Mouse (Mus musculus): Measurements from ENCODE around the gene Syt16. TPM values are rescaled to one million over a fixed set of nuclear protein-coding genes. Genes with fewer than 3 reads are reported as not detected.

Syt16 gene
- total RNA-seq, 2 experiments from 2014 or later: not detected

DNA sequence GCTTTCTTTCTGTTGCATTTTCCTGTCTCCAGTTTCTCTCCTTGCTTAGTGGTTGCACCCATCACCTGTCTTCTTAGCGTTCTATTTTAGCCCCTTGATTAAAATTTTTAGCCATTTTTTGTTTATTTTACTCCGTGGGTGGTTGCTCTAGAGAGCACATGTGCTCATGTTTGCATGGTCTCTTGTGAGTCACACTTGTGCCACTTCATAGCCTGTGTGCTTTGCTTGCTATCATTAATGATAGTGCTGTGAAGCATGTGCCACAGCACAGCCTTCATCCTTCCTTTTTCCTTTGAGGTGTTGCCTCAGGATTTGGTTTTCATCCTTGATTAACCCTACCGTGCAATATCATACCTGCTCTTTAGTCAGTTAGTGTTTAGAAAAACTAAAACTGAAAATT, 214.7 kb downstream of the Syt16 start:
- no peak for DNase-seq (ENCODE audit: low spot score in 2 of 2)

DNA sequence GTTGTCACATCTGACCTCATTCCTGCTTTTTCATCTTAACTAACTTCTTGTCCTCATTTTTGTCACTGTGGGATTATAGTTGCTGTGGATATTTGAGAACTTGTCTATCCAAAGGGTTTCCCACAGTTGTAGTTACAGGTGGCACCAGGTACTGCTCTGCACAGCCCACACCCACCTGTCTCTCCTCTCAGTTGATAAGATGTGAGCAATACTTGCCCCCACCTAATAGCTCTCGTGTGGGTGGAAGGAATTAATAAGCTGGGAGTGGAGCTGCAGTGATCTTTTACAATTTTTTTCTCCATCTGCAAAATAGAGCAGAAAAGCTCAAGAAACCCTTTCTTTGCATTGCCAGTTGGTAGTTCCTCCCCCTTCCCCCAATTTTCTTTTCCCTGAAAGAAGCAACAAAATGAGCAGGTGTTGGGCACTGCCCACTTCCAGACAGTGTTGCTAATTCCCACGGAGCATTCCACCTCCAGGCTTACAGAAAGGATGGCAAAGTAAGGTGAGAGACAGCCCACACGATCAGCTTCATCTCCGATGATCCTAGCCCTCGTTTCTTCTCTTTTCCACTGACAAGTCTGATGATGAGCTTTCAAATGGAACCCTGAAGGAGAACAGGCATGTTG, 218.8 kb downstream of the Syt16 start:
- DNase-seq (ENCODE audit: low spot score in 2 of 2): no peak

- no peak for DNase-seq (ENCODE audit: low spot score in 2 of 2)
Measured at GRCm38 (mm10) chr12:74219909-74220308, 222.4 kb downstream of the Syt16 start.

GRCm38 (mm10) chr12:74220651-74221050, 223.2 kb downstream of the Syt16 start:
- DNase-seq (ENCODE audit: low spot score in 2 of 2): no peak

DNA sequence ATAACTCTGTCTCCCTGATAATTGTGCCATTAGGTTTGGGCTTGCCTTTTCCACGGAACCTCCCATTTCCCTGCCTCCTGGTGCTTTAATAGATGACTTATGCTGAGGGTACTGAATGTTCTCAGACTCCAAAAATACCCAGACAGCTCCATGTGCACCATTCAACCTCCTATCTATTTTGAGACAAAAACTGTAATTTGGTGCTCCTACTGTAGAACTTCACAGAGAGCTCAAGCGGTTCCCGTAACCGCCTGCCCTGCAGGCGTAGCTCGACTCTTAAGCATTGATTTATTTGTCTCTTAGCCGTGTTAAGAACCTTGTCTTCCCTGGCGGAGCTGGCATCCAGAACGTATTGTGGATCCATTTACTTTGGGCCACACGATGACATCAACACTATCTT, 233.3 kb downstream of the Syt16 start:
- no peak for DNase-seq (ENCODE audit: low spot score in 2 of 2)

GRCm38 (mm10) chr12:74232845-74233244, 235.4 kb downstream of the Syt16 start:
- DNase-seq (ENCODE audit: low spot score in 2 of 2): no peak

DNA sequence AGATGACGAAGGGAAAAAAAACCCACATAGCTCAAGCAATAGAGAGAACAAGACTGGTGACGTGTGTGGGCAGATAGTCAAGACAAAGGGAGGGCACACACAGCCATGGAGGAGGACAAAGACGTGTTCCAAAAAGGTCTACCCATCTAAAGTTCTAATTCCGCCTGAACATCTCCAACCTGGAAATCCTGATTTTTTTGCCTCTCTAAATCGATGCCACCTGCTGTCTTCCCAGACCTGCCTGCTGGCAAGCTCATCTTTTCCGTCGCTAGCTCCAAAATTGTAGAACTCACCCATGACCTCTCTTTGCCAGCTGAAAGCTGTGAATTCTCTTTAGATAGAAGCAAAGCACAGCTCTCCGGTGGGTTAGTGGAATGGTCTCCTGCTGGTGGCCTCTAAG, 238.7 kb downstream of the Syt16 start:
- no peak for DNase-seq (ENCODE audit: low spot score in 2 of 2)

- no peak for DNase-seq (ENCODE audit: low spot score in 2 of 2)
Measured at GRCm38 (mm10) chr12:74238056-74238455, 240.6 kb downstream of the Syt16 start.

DNA sequence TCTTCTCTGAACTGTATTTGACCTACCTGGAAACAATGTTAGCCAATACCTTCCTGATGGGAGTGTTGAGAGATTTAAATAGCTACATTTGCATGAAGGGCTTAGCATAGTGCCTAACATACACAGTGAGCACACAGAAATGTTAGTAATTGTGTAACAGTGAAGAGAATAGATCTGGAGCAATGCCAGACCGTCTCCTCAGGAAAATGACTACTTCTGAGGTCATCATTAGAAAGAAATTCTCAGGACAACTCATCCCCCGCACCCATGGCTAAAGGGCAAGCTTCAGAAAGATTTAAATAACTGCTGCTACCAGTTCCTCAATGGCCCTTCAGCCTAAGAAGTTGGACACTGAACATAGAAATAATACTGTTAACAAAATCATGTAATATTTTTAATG, 241.3 kb downstream of the Syt16 start:
- no peak for DNase-seq (ENCODE audit: low spot score in 2 of 2)

GRCm38 (mm10) chr12:74264846-74265245, 267.4 kb downstream of the Syt16 start:
- no peak for DNase-seq (ENCODE audit: low spot score in 2 of 2)

DNA sequence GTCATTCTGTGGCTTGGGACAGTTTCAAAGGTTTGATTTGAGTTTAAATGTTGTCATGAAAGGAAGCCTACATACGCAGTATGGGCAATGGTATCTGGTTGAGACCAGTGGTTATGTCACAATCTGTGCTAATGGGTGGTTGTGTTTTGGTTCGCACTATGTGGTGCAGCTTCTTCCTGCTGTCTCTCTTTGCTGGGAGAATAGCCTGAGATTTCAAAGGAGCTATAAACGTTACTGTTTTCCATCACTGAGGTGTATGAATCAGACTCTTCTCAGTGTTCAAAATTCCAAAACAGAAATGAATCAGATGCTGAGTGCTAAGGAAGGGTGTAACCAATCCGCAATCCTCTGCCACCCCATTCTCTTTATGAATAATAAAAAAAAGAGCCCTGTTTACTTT, 269.6 kb downstream of the Syt16 start:
- DNase-seq (ENCODE audit: low spot score in 2 of 2): no peak

DNA sequence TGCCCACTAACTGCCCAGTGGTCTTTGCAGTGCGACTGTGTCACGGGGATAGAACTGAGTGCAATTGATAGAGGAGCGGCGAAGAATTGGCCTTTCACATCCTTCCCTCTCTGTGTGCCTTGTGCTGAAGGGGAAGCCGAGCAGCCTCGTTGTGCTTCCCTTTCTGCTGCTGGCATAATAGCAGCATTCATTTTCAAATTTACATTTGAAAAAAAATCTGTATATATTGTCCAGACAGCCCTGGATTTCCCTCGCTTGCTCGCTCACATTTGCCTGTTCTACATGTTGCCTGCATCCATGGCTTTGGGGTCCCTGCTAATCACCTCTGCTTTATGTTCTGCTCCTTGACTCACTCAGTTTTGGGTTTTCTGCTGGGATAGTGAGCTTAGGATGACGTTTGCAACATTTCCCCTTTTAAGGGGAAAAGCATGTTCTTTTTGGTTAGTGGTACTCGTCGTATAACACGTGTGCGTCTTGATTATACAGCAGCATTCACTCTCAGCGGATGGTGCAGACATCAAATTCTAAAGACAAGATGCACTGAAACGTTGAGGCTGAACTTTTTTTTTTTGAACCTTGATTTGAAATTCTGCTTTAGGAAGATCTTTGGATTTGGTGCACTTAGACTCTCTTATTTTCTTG, 271.3 kb downstream of the Syt16 start:
- no peak for DNase-seq (ENCODE audit: low spot score in 2 of 2)

- no peak for DNase-seq (ENCODE audit: low spot score in 2 of 2)
Measured at GRCm38 (mm10) chr12:74272545-74272944, 275.1 kb downstream of the Syt16 start.

DNA sequence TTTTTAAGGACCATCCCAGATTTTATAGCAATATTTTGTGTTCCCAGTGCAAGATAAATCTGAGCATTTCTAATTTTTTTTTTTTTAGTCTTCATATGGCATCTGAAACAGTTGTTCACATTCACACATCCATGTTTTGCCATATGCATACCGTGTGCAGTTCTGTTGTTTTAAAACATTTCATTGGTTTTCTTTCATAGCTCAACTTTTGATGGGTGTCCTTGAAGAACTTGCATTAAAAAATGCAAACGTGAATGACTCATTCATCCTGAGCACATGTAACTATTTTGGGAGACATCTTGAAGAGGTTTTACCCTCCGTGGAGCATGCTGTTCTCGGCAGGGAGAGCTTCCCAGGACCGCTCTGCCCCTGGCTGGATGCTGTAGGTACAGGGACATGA, 279.8 kb downstream of the Syt16 start:
- DNase-seq (ENCODE audit: low spot score in 2 of 2): no peak

GRCm38 (mm10) chr12:74281403-74281802, 283.9 kb downstream of the Syt16 start:
- DNase-seq (ENCODE audit: low spot score in 2 of 2): no peak

DNA sequence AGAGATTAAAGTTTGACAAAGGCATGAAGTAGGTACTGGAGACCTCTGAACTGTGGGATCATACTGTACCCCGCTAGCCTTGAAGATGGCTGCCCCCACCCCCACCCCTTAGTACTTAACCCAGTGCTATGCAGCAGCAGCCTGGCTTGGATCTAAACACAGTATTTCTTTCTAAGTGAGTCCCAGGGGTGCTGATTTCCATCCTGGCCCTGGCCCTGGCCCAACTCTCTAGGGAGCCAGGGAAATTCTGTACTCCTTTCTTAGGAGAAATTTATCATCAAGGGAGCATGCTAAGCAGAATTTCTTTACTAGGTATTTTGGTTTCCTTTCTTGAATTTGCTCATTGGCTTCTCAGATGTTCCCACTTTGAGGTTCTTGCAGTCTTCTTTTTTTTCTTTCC, 285.4 kb downstream of the Syt16 start:
- no peak for DNase-seq (ENCODE audit: low spot score in 2 of 2)

GRCm38 (mm10) chr12:74284020-74284684, 286.7 kb downstream of the Syt16 start:
- DNase-seq (ENCODE audit: low spot score in 2 of 2): peak; percentile 75 to 81

DNA sequence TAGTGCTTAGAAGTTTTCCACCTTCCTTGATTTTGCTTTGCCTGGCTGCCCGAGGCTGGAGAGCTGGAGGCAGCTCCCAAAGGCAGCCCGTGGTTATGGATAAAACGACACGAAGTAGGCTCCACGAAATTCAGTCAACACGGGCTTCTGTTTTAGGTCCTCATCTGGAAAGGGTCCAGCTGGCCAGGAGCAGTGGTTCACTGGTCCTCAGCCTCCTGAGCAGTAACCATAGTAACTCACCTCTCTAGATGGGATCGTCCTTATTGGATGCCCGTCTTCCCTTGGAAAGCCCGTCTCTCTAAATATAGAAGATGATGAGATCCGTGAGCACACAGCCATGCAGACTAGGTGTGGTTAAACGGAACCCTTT, 287.2 kb downstream of the Syt16 start:
- DNase-seq (ENCODE audit: low spot score in 2 of 2): peak in 1 of 2 experiments; percentile 16

GRCm38 (mm10) chr12:74290983-74291382, 293.5 kb downstream of the Syt16 start:
- no peak for DNase-seq (ENCODE audit: low spot score in 2 of 2)

GRCm38 (mm10) chr12:74293624-74294023, 296.2 kb downstream of the Syt16 start:
- DNase-seq (ENCODE audit: low spot score in 2 of 2): no peak

- no peak for DNase-seq (ENCODE audit: low spot score in 2 of 2)
Measured at GRCm38 (mm10) chr12:74296374-74296773, 298.9 kb downstream of the Syt16 start.

DNA sequence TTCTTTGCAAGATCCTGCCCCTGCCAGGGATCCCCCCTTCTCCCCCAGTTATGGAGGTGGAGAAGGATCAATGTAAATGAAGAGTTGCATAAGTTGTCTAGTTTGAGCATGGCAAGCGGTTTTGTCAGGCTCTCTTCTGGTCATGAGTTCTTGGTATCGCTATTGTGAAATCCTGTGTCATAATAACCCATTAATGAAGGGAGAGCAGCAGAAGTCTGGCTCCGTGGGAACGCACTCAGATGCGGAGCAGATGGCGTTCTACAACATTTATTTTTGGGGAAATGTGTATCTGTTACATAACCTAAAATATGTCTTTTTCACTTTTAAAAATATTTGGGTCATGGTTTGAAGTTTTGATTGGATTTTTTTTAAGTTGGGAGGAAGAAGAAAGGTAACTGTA, 304.1 kb downstream of the Syt16 start:
- DNase-seq (ENCODE audit: low spot score in 2 of 2): no peak

Measured in gastrocnemius, postnatal 4 days (tissue).